Mouse (Mus musculus) limb, embryonic 13.5 days (tissue): ENCODE data around the gene Hcfc2. TPM values are rescaled to one million over a fixed set of nuclear protein-coding genes. Genes with fewer than 3 reads are reported as not detected.

Source experiments
- ATAC-seq: fragments of 200-750 bp; cut with Nextera tagmentation; 2 replicates; pipeline ENCODE4 v1.8.0; 2017; ENCODE audit warnings: low read depth, moderate number of reproducible peaks, moderate TSS enrichment; ENCODE audit not compliant: low FRiP score
- H3K27ac ChIP-seq: fragments of 300-500 bp; sonication (generic); 2 replicates; pipeline ENCODE4 v1.5.1; 2015; ENCODE audit warnings: inconsistent platforms, mild to moderate bottlenecking, moderate library complexity
- H3K27me3 ChIP-seq: fragments of 300-500 bp; sonication (generic); 2 replicates; pipeline ENCODE4 v1.6.1; 2015; ENCODE audit warnings: mild to moderate bottlenecking, inconsistent platforms
- H3K36me3 ChIP-seq: fragments of 300-500 bp; sonication (generic); 2 replicates; pipeline ENCODE4 v1.6.1; 2015; ENCODE audit warnings: inconsistent platforms, mild to moderate bottlenecking, moderate library complexity
- H3K4me1 ChIP-seq: fragments of 300-500 bp; sonication (generic); 2 replicates; pipeline ENCODE4 v1.6.1; 2015; ENCODE audit warnings: inconsistent platforms
- H3K4me2 ChIP-seq: fragments of 300-500 bp; sonication (generic); replicated peaks from 2 replicates; pipeline ENCODE4 v1.6.1; 2015; ENCODE audit warnings: inconsistent platforms, mild to moderate bottlenecking, moderate library complexity
- H3K4me3 ChIP-seq: fragments of 300-500 bp; sonication (generic); 2 replicates; pipeline ENCODE4 v1.5.1; 2015; ENCODE audit warnings: moderate library complexity, mild to moderate bottlenecking, inconsistent platforms
- H3K9ac ChIP-seq: fragments of 300-500 bp; sonication (generic); 2 replicates; pipeline ENCODE4 v1.6.1; 2015; ENCODE audit warnings: mild to moderate bottlenecking, inconsistent platforms
- H3K9me3 ChIP-seq: fragments of 300-500 bp; sonication (generic); 2 replicates; pipeline ENCODE4 v1.6.1; 2016; ENCODE audit warnings: inconsistent platforms
- WGBS: fragments of 180-500 bp; shearing (Covaris S2); methylation state at CpG from one replicate; pipeline ENCODE4 v1.1.7; 2015; 5-methylcytosine and 5-hydroxymethylcytosine counted together
- polyA plus RNA-seq: library from polyadenylated mRNA; unstranded; fragments of >200 nt; fragmentation: Nextera tagmentation; extraction: Ambion mirVana; gene quantifications from 2 replicates; pipeline ENCODE4 v1.2.1, GENCODE M21; 2015

Hcfc2 gene
- polyA plus RNA-seq, 1 experiment from 2014 or later = 51.9 TPM

DNA sequence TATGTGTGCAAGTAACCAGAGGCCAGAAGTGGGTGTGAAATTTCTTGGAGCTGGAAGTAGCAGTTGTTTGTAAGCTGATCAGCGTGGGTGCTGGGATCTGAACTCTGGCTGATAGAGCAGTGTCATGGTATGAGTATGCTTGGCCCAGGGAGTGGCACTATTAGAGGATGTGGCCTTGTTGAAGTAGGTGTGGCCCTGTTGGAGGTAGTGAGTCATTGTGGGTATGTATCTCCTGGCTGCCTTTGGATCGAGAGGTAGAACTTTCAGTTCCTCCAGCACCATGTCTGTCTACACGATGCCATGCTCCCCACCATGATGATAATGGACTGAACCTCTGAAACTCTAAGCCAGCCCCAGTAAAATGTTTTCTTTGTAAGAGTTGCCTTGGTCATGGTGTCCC, 84.4 kb downstream of the Hcfc2 start:
- H3K27ac ChIP-seq = no peak overlapping the region
- no peaks in the 10 kb centered on the region for H3K27me3 ChIP-seq
- H3K4me3 ChIP-seq = no peak overlapping the region
- no peak overlapping the region for H3K4me2 ChIP-seq
- no peaks in the 10 kb centered on the region for H3K36me3 ChIP-seq
- ATAC-seq = no peak
- peaks cover 8% of the 10 kb centered on the region for H3K4me1 ChIP-seq
- WGBS = 97% methylated on average over 3 of the region's 3 CpGs
- no peaks in the 10 kb centered on the region for H3K9me3 ChIP-seq
- no peak overlapping the region for H3K9ac ChIP-seq

DNA sequence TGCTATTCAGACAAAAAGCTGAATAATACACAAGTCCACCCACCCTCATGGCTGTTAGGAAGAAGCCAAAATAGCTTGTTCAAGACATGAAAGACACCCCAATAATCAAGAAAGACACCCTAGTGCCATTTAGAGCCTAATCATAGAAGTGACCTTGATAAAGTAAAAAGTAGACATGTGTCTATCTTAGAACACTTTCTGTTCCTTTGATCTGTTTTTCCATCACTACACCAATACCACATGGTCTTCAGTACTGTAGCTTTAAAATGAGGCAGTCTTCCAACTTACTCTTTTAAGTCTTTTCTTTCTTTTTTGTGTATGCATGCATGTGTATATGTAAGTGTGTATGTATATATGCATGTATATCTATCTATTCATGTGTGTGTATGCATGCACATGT, 84.9 kb downstream of the Hcfc2 start:
- Histone ChIP-seq H3K4me1 (peaks cover 8% of the 10 kb centered on the region), H3K4me2 (no peak overlapping the region), H3K9ac (no peak overlapping the region), H3K36me3 (no peaks in the 10 kb centered on the region), H3K27ac (no peak overlapping the region), H3K27me3 (no peaks in the 10 kb centered on the region), H3K4me3 (no peak overlapping the region), H3K9me3 (no peaks in the 10 kb centered on the region)
- ATAC-seq = no peak

DNA sequence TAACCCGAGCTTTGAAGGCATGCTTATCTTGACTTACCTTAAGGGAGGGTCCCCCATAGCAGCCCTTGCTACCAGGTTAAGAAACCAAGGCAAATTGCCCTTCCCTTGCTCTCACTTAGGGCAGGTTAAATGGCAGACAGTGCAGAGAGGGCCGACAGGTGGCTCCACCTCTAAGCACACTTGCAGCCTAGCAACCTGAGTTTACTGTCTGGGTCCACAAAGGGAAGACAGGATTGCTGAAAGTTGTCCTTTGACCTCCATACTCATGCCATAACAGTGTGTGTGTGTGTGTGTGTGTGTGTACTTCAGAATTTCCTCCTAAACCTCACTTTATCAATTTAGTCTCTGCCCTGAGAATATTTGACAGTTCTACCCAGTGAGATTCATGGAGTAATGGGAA, 86.5 kb downstream of the Hcfc2 start:
- Histone ChIP-seq H3K9me3 (no peaks in the 10 kb centered on the region), H3K4me2 (no peak overlapping the region), H3K27me3 (no peaks in the 10 kb centered on the region), H3K9ac (no peak overlapping the region), H3K4me1 (peaks cover 7% of the 10 kb centered on the region), H3K27ac (no peak overlapping the region), H3K4me3 (no peak overlapping the region), H3K36me3 (no peaks in the 10 kb centered on the region)
- no peak for ATAC-seq
- whole genome bisulfite sequencing = 29% methylated on average over 2 of the region's 2 CpGs

DNA sequence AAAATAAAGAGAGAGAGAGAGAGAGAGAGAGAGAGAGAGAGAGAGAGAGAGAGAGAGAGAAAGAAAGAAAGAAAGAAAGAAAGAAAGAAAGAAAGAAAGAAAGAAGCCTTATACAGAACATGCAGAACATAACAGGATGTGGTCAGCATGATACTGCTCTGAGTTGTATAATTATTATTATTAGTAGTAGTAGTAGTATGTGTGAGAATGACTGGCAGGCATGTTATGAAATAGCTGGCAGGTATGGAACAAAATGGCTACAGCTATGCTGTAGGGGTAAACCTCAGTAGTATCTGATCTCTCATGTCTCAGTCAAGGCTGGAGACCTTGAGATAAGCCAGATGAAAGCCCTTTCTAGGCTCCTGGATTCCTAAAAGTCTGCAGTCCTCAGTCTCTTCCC, 93.2 kb downstream of the Hcfc2 start:
- H3K9me3 ChIP-seq = no peaks in the 10 kb centered on the region
- no peak overlapping the region for H3K4me3 ChIP-seq
- H3K36me3 ChIP-seq = no peaks in the 10 kb centered on the region
- ATAC-seq = no peak
- no peak overlapping the region for H3K27ac ChIP-seq
- H3K9ac ChIP-seq = no peak overlapping the region
- H3K27me3 ChIP-seq = no peaks in the 10 kb centered on the region
- no peaks in the 10 kb centered on the region for H3K4me1 ChIP-seq
- no peak overlapping the region for H3K4me2 ChIP-seq

DNA sequence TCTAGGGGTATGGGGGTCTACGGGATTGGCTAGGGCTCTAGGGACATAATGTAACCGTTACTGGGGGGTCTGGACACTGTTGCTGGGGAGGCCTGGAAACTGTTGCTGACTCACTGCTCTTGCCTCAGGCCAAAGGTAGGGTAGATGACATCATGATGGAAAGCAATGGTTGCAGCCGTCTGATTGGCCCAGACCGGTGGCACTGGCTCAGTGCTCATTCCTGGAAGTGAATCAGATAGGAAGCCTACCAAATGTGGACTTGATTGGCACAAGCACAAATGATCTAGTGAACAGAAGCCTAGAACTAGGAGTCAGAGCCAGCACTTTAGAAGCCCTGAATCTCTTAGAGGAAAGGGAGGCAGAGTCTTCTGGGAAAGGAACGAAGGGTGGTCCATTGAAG, 94.5 kb downstream of the Hcfc2 start:
- no peak for ATAC-seq
- Histone ChIP-seq H3K9me3 (no peaks in the 10 kb centered on the region), H3K27ac (no peak overlapping the region), H3K9ac (no peak overlapping the region), H3K4me3 (no peak overlapping the region), H3K36me3 (no peaks in the 10 kb centered on the region), H3K4me1 (peaks cover 6% of the 10 kb centered on the region), H3K4me2 (no peak overlapping the region), H3K27me3 (no peaks in the 10 kb centered on the region)
- 89% methylated on average over 5 of the region's 5 CpGs for WGBS

DNA sequence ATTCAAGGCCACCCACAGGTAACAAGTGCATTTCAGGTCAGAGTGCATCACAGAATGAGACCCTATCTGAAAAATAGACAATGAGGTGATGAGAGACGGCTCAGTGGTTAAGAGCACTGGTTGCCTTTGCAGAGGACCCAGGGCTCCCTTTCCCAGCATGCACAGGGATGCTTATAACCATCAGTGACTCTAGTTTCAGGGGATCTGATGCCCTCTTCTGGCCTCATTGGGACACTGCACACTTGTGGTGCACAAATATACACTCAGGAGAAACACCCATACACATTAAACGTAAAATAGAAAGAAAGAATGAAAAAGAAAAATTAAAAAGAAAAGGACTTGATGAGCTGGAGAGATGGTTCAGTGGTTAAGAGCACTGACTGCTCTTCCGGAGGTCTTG, 95.8 kb downstream of the Hcfc2 start:
- Histone ChIP-seq H3K9me3 (no peaks in the 10 kb centered on the region), H3K27ac (no peak overlapping the region), H3K4me1 (peaks cover 17% of the 10 kb centered on the region), H3K9ac (no peak overlapping the region), H3K4me3 (no peak overlapping the region), H3K36me3 (no peaks in the 10 kb centered on the region), H3K4me2 (no peak overlapping the region), H3K27me3 (no peaks in the 10 kb centered on the region)
- 86% methylated on average over 3 of the region's 3 CpGs for WGBS
- no peak for ATAC-seq

Other genes with a start within 250 kb of the Hcfc2 start
- gene Gm1553, start 203.5 kb upstream of the Hcfc2 start, polyA plus RNA-seq = not detected in 2 replicates
- gene 1190007I07Rik, start 72.9 kb upstream of the Hcfc2 start, polyA plus RNA-seq = 33.5 and 40.3 TPM in 2 replicates
- gene Tdg, start 66.3 kb upstream of the Hcfc2 start, polyA plus RNA-seq = 156 TPM in 2 replicates
- 14.0 and 15.0 TPM in 2 replicates for gene Glt8d2, start 5.5 kb upstream of the Hcfc2 start, polyA plus RNA-seq
- 53.4 and 60.5 TPM in 2 replicates for gene Nfyb, start 68.0 kb downstream of the Hcfc2 start, polyA plus RNA-seq
- gene Txnrd1, start 137.8 kb downstream of the Hcfc2 start, polyA plus RNA-seq = 105 and 116 TPM in 2 replicates
- gene Eid3, start 170.5 kb downstream of the Hcfc2 start, polyA plus RNA-seq = 0.49 and 0.51 TPM in 2 replicates